Mouse (Mus musculus) right cerebral cortex, postnatal 4 days (tissue): ENCODE measurements around the gene Fcamr.

Experiments used
- DNase-seq: peaks from one replicate; pipeline ENCODE4 v3.0.0-alpha.2; 2022

Fcamr gene

GRCm38 (mm10) chr1:130857456-130857855 lies 56.8 kb downstream of the Fcamr start:
- no peak for DNase-seq

DNA sequence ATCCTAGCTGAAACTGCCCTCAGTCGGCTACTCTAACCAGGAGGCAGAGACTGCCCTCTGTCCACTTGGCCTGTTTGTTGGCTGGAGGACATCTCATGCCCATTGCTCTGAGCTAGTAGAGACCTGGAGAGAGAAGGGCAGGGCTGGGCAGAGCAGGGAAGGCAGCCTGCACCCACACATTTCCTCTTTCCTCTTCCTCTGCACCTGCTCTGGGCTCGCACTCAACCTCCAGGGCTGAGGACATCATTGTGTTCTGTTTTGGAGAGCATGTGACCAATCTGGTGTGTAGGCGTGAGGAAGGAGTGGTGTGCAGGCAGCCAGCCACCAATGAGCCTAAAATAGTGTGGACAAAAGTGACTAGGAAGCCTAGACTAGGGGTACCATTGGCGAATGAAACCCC lies 63.5 kb downstream of the Fcamr start:
- no peak for DNase-seq
